Mouse (Mus musculus): ENCODE measurements around the gene Scn5a. TPM values are rescaled to one million over a fixed set of nuclear protein-coding genes. Genes with fewer than 3 reads are reported as not detected.

Scn5a gene
- total and polyA plus RNA-seq, 3 experiments, result 0.06 to 0.63 (median 0.10) TPM

GRCm38 (mm10) chr9:119564803-119565202 is 14.0 kb downstream of the Scn5a start:
- no peak for DNase-seq

- no peak for DNase-seq
Observed at GRCm38 (mm10) chr9:119563617-119564016, 15.2 kb downstream of the Scn5a start.

- no peak for DNase-seq
Observed at GRCm38 (mm10) chr9:119562256-119562655, 16.6 kb downstream of the Scn5a start.

GRCm38 (mm10) chr9:119561746-119562145 is 17.1 kb downstream of the Scn5a start:
- DNase-seq, result peak; percentile 6

GRCm38 (mm10) chr9:119559537-119560276 is 19.1 kb downstream of the Scn5a start:
- DNase-seq, result no peak

- DNase-seq, result peak; percentile 26
Observed at GRCm38 (mm10) chr9:119558119-119558854, 20.5 kb downstream of the Scn5a start.

GRCm38 (mm10) chr9:119556043-119556442 is 22.8 kb downstream of the Scn5a start:
- DNase-seq, result no peak

GRCm38 (mm10) chr9:119547528-119547927 is 31.3 kb downstream of the Scn5a start:
- DNase-seq, result no peak

GRCm38 (mm10) chr9:119547128-119547527 is 31.7 kb downstream of the Scn5a start:
- no peak for DNase-seq

GRCm38 (mm10) chr9:119540726-119541125 is 38.1 kb downstream of the Scn5a start:
- DNase-seq, result no peak

- DNase-seq, result no peak
Observed at GRCm38 (mm10) chr9:119537823-119538222, 41.0 kb downstream of the Scn5a start.

GRCm38 (mm10) chr9:119531684-119532417 is 47.0 kb downstream of the Scn5a start:
- no peak for DNase-seq

- DNase-seq, result no peak
Observed at GRCm38 (mm10) chr9:119524511-119524910, 54.3 kb downstream of the Scn5a start.

GRCm38 (mm10) chr9:119523301-119523700 is 55.5 kb downstream of the Scn5a start:
- peak; percentile 21 for DNase-seq

- no peak for DNase-seq
Observed at GRCm38 (mm10) chr9:119519116-119519515, 59.7 kb downstream of the Scn5a start.

GRCm38 (mm10) chr9:119518177-119518576 is 60.6 kb downstream of the Scn5a start:
- no peak for DNase-seq

GRCm38 (mm10) chr9:119517467-119517866 is 61.3 kb downstream of the Scn5a start:
- DNase-seq, result no peak

- no peak for DNase-seq
Observed at GRCm38 (mm10) chr9:119516815-119517214, 62.0 kb downstream of the Scn5a start.

- no peak for DNase-seq
Observed at GRCm38 (mm10) chr9:119515454-119515853, 63.4 kb downstream of the Scn5a start.

GRCm38 (mm10) chr9:119514986-119515385 is 63.8 kb downstream of the Scn5a start:
- DNase-seq, result no peak

- DNase-seq, result no peak
Observed at GRCm38 (mm10) chr9:119513816-119514215, 65.0 kb downstream of the Scn5a start.

GRCm38 (mm10) chr9:119512993-119513392 is 65.8 kb downstream of the Scn5a start:
- no peak for DNase-seq

GRCm38 (mm10) chr9:119510902-119511301 is 67.9 kb downstream of the Scn5a start:
- DNase-seq, result no peak

All from adrenal gland, adult 2 months (tissue).